Mouse (Mus musculus) lung, postnatal 36 days (tissue): ENCODE data around the gene Ap3d1.

ENCODE experiments used
- DNase-seq: peaks from one replicate; pipeline ENCODE4 v3.0.0; 2022; ENCODE audit warnings: mixed read lengths

Ap3d1 gene

DNA sequence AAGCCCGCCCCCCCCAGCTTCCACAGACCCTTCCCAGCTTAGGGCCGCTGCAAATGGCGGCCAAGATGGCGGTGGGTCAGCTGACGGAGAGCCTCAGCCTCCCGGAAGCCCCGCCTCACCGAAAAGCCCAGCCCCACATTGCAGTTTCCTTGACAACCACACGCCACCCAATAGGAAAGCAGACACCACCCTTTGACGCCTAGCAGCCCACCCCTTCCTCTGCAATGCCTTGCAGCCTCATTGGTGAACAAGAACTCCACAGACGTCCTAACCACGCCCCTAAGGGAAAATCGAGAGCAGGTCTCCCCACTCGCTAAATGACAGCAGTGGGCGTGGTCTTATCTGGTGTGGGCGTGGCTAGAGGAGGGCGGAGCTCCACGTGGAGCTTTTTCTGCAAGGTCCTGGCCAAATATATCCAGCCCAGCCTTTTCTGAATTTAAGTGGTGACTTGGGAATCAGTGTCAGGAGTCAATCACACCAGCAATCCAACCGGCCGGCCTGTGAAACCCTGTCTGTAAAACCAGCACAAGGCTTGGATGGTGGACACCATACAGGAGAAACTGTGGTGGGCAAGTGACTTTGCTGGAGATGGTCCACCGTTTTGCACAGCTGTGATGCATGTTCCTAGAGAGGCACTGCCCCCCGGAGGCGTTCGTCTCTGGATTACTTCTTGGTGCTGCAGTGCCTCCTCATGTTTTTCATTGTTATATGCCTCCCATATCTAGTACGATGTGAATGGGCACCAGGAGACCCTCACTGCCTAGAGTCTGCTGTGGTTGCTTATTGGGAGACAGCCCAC, at the start of gene Ap3d1:
Gene Ap3d1, minus strand, starts transcription at position 85 of the 799 bp plus-strand sequence.
- peak; percentile 100 for DNase-seq

- DNase-seq, result no peak
Measured at GRCm38 (mm10) chr10:80791476-80792174, 49.6 kb upstream of the Ap3d1 start.

DNA sequence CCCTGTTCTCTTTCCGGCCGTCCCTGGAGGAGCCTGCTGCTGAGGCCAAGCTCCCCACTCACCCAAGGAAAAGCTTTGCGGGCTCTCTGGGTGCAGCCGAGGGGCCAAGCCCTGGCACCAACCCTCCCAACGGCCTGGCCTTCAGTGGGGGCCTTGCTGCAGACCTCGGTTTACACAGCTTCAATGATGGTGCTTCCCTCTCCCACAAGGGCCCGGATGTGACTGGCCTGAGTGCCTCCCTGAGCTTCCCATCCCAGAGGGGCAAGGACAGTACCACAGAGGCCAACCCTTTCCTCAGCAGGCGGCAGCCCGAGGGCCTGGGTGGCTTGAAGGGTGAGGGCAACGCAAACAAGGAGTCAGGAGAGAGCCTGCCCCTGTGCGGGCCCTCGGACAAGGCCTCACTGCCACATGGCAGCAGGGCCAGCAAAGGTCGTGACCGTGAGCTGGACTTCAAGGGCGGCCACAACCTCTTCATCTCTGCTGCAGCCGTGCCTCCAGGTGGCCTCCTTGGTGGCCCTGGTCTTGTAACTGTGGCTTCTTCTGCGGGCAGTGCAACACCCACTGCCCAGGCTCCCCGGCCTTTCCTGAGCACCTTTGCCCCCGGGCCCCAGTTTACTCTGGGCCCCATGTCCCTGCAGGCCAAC, 48.8 kb upstream of the Ap3d1 start:
- no peak for DNase-seq

GRCm38 (mm10) chr10:80787517-80787916, 45.5 kb upstream of the Ap3d1 start:
- DNase-seq, result no peak

DNA sequence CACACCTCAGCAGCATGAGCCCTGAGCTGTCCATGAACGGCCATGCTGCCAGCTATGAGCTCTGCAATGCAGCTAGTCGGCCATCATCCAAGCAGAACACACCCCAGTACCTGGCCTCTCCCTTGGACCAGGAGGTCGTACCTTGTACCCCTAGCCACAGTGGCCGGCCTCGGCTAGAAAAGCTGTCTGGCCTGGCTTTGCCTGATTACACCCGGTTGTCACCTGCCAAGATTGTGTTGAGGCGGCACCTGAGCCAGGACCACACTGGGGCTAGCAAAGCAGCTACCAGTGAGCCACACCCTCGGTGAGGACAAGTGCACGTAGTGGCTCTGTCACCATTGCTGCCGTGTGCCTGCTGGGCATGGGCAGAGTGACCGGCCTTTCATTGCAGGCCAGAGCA, 43.9 kb upstream of the Ap3d1 start:
- no peak for DNase-seq

GRCm38 (mm10) chr10:80784871-80785270, 42.8 kb upstream of the Ap3d1 start:
- no peak for DNase-seq

DNA sequence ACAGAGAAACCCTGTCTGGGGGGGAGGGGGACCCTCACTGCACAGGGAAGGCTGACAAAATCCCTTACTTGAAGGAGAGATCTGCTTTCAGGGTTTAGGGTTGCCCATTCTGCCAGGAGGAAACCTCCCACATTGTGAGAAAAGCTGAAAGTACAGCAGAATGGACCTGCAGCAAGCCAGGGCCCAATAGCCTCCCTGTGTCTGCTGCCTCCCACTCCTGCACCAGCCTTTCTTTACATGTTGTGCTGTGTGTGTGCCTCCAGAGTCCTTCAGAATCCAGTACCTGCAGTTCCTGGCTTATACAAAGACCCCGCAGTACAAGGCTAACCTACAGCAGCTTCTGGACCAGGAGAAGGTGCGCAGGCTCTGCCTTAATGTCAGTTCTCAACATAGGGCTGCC, 42.2 kb upstream of the Ap3d1 start:
- no peak for DNase-seq

GRCm38 (mm10) chr10:80779565-80779964, 37.5 kb upstream of the Ap3d1 start:
- DNase-seq, result no peak

DNA sequence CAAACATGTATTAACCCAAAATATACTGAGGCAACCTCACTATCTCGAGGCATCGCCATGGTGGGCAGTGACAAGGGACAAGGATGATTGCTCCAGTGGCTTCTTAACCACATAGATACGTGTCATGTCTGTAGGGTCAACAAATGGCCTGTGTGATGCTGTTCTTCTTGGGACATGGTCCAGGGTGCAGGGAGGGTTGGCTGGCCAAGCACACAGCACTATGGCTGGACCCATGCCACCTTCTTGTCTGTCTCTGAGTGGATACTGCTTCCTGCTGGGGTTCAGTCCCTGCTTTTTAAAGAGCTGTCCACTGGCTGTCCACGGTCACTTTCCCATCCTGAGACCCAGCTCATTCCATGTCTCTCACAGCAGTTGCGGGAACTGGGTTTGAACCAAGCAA, 35.1 kb upstream of the Ap3d1 start:
- no peak for DNase-seq

DNA sequence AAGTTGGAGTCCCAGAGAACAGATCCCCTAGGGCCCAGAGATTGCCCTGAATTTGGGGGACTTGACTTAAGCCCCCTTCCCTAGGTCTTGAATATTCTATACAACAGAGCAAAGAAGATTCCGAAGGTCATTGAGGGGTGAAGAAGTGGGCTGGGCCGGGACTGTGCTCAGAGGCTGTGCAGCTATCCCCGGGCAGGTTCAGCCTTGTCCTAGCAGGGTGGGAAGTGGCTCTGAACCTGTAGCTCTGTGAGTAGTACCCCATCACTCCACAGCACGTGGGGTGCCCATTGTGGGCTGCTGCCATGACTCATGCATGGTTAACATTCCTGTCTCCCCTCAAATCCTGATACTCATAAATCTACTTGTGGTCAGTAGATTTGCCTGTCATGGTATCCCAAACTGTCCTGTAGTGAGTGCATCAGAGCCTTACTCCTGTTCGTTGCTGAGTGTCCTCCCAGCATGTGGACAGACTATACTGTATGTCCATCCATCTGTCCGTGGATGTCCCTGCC, 34.4 kb upstream of the Ap3d1 start:
- no peak for DNase-seq

DNA sequence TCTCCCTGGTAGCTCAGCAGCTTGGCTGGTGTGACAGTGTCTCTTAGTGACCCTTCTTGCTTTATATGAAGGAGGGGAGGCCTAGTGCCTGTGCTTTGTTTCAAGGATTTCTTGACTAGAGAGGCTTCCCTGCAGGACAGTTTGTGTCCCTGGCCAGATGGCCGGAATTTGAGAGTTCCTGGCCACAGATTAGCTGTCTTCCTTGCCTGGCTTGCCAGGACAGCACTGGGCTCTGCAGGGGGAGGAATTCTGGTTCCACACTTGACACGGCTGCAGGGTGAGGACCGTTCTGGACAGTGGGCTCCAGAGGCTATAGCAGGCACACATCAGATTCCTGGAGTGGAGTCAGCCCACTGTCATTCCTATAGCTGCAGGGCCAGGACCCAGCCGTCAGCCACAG, 33.7 kb upstream of the Ap3d1 start:
- DNase-seq, result no peak

GRCm38 (mm10) chr10:80774981-80775380, 32.9 kb upstream of the Ap3d1 start:
- no peak for DNase-seq

DNA sequence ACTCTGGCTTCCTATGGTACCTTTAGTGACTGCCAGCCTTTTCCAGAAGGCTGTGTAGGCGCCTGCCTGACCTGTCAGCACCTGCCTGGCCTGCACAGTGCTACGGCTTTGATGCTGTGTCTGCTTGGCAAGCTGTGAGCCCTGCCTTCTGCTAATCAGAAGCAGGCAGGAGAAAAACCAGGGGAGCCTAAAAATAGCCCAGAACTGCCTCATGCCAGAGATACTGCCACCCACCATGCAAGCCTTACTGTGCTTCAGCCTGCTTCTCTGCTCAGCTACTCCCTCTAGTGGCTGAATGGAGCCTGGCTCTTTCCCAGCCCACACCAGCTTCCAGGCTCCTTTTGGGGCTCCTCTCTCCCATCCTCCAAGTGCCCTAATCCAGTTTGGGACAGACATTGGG, 32.5 kb upstream of the Ap3d1 start:
- peak; percentile 81 for DNase-seq

- no peak for DNase-seq
Measured at GRCm38 (mm10) chr10:80773816-80774215, 31.8 kb upstream of the Ap3d1 start.

DNA sequence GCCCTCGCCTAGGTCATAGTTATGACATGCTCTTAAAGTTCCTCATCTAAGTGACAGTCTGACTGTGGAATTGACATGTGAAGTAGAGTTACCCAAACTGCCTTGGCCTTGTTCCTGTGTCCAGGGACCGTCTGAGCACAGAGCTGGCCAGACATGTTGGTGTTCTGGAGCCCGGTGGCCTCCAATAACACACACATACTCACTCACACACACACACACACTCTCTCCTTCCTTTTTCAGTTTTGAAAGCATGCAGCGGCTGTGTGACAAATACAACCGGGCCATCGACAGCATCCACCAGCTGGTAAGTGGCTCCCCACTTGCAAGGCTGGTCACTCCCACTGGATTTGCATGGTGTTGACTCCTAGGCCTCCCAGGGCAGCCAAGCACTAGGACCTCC, 26.3 kb upstream of the Ap3d1 start:
- no peak for DNase-seq

DNA sequence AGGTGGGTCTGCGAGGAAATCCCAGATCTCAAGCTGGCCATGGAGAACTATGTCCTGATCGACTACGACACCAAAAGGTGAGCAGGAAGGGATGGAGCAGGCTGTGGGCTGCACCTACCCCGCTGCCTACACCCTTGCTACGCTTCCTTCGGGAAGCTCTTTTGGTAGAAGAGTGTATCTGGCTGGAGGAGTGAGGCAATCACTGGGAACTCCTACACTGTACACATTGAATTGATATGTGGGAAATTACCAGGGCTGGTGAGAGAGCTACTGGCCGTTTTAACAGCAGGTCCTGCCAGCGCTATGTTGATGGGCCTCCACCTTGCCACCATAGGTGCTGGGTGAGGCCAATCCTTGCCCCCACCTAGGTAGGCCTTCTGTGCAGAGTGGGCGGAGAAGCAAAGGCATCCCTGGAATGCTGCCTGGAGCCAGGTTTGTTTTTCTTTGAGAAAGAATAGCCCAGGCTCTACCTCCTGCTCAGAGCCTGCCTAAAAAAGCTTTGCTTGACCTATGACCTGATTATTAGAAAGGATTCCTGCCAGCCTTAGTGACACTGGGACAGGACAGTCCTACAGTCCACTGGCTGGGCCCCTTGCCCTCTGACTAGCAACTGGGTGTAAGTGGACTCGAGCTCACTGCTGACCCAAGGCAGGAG, 24.2 kb upstream of the Ap3d1 start:
- DNase-seq, result peak; percentile 51

GRCm38 (mm10) chr10:80765746-80766145, 23.7 kb upstream of the Ap3d1 start:
- no peak for DNase-seq

DNA sequence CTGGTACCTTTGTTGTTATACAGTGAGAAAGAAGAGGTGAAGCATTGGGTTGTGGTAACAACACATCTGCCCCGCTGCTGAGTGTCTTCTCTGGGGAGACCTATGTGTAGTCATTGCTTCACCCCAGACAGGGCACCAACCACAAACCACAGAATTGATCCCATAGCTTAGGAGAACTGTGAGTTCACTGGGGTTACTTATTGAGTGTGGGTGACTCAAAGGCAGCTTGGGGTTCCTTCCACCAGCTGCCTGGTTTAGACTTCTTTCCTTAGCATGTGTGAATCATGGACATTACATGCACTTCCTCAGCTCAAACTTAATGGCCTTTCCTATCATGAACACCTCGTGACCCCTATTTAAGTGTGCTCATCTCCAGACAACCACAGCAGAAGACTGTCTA, 21.4 kb upstream of the Ap3d1 start:
- DNase-seq, result peak; percentile 23

DNA sequence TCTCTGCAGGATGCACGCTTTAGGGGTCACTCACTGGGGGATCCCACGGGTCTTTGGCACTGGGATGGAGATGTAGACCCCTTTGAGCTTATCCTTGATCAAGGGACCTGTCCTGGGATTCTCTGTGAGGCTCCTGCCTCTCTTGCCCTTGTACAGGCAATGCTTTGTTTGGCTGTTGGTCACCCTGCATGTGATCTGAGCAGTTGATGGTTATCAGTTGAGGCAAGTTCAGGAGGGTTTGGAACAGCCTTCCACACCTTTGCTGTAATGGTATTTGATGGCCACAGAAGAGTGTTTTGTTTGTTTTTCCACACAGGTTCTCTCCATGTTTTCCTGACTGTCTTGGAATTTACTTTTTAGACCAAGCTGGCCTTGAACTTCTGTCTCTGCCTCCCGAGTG, 19.8 kb upstream of the Ap3d1 start:
- no peak for DNase-seq

DNA sequence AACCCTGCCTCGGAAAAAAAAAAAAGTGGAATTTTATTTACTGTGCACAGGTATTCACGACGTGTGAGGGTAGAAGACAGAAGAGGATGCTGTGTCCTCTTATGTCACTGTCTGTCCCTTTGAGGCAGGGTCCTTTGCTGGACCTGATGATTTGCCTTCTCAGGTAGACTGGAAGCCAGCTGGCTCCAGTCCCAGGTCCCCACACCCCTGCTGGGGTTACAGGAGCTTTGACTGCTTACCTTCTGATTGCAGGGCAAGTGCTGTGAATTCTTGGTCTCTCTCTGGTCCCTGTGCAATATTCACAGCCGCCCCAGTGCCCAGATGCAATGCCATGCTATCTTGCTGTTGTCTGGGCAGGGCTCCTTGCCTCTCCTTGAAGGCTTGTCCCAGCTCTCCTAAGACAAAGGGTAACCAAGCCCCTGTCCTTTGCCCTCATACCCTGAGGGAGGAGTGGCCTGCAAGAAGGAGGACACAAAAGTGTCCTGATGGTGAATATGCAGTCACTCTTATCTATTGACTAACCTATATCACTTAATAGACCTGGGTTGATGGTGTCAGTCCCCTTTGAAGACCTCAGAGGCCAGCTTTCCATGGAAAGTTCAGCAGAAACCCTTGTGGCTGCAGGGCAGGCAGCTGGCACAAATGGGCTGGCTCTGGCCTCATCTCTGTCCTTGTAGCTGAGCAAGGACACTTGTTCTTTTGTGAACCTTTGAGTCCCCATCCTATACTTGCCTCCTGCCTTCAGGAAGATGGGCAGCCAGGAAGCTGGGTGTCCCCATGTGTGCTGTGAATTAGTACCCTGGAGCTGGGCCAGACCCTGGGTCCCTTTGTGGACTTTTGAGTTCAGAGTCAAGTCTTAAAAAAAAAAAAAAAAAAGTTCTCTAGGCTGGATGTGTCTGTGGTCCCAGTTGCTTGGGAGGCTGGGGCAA, 18.8 kb upstream of the Ap3d1 start:
- DNase-seq, result no peak

- no peak for DNase-seq
Measured at GRCm38 (mm10) chr10:80758651-80759050, 16.6 kb upstream of the Ap3d1 start.

GRCm38 (mm10) chr10:80757717-80758116, 15.7 kb upstream of the Ap3d1 start:
- peak; percentile 87 for DNase-seq
